Mouse (Mus musculus): ENCODE data around the gene Gm32802.
"Not testable (repeated sequence)": the region's sequence is repeated elsewhere in the genome, so short reads cannot be mapped to it uniquely, and the experiment has no call there.

Gene Gm32802

DNA sequence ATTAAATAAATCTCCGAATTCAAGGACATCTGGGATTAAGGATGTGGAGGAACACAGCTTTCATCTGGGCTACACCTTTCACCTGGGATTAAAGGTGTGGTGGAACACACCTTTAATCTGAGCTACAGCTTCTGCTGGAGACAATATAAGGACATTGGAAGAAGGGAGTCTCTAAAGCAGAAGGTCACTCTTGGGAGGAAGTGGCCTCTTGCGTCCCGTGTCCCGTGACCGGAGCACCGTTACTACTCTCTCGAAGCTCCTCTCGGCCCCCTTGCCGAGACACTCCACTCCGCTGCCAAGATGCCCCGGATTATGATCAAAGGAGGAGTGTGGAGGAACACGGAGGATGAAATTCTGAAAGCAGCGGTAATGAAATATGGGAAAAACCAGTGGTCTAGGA, at the start of gene Gm32802:
Gene Gm32802, plus strand, starts transcription at position 301 of the 400 bp plus-strand sequence.
- DNase-seq (ENCODE audit: low read depth, low spot score) = not testable (repeated sequence)

DNA sequence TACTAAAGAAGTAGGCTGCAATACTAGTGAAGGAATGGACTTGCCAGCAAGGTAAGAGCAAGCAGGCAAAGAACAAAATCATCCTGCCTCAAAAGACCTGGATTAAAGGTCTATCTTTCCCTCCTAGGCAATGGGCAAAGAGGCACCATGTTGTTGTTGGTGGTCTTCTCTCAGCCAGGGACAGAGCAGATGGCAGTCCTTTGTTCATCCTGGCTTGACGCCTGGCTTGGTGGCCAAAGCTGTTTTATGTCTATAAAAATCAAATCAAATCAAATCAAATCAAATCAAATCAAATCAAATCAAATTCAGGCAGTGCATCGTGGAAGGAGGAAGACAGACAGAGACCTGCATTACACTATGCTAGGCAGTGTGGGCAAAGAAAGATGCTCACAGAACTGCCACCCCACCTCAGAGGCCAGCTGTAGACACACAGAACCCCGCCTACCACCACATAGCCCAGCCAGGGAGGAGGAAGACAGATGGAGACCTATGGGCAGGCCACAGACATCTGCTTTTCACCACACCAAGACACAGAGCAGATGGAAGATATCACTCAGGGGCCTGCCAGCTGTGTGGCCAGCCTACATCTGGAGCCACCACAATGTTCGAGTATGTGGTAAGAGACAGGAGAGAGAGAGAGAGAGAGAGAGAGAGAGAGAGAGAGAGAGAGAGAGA, 42.6 kb upstream of the Gm32802 start:
- DNase-seq (ENCODE audit: low read depth, low spot score) = not testable (repeated sequence)

DNA sequence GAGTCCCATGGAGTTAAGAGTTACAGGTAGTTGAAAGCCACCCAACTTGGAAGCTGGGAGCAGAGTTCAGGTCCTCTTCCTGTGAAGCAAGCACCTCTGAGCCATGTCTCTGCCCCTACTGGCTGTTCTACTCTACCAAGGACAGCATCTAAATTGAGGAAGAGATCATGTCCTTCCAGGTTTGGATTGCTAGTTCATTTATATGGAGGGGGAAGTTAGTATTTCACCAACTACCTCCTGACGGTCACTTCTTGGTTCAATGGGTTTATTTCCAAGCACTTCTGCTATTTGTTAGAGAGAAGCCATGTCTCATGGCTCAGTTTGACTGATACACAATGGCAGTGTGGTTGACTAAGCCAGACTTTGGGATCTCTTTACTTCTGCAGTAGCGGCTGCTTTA, 30.9 kb upstream of the Gm32802 start:
- not testable (repeated sequence) for DNase-seq (ENCODE audit: low read depth, low spot score)

DNA sequence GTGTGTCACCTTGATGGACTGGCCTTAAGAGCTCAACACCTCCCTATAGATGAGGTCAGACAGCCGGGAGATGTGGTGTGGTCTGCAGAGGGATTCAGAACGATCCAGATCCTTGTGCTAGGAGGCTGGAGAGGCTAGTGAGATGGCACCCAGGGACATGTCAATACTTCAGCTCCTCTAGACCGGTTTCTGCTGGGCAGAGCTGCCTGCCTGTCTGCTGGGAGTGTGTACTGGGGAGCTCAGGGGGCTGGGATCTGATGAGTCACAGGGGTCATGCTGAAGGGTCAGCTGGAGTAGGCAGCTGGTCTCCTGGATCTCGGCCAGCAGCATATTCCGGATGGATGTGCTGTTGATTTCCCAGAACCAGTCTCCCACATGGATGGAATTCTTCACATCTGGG, 25.9 kb upstream of the Gm32802 start:
- not testable (repeated sequence) for DNase-seq (ENCODE audit: low read depth, low spot score)

DNA sequence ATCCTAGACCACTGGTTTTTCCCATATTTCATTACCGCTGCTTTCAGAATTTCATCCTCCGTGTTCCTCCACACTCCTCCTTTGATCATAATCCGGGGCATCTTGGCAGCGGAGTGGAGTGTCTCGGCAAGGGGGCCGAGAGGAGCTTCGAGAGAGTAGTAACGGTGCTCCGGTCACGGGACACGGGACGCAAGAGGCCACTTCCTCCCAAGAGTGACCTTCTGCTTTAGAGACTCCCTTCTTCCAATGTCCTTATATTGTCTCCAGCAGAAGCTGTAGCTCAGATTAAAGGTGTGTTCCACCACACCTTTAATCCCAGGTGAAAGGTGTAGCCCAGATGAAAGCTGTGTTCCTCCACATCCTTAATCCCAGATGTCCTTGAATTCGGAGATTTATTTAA, 17.8 kb upstream of the Gm32802 start, which contains the start of gene Gm32717:
Gene Gm32717, minus strand, starts transcription at position 101 of the 400 bp plus-strand sequence.
- not testable (repeated sequence) for DNase-seq (ENCODE audit: low read depth, low spot score)

DNA sequence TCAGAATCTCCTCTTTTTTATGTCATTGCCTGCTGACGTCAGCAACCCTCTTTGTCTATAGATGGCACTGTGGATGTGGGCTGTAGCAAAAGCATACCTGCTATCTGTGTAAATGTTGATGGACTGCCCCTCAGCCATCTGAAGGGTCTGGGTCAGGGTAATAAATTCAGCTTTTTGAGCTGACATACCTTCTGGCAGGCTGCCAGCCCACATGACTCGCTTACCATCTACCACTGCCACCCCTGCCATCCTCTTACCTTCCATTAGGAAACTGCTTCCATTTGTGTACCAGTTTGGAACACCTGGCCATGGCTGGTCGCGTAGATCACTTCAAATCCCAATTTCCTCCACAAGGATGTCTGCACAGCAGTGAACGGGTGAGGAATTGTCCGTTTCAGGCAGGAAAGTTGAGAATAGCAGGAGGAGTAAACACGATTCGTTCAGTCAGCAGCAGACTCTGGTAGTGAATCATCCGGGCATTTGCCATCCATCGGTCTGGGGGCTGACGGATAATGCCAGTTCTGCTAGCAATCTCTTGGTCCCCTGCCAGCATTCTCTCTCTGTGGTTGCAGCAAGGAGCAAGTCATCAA, 9.4 kb upstream of the Gm32802 start:
- not testable (repeated sequence) for DNase-seq (ENCODE audit: low read depth, low spot score)

DNA sequence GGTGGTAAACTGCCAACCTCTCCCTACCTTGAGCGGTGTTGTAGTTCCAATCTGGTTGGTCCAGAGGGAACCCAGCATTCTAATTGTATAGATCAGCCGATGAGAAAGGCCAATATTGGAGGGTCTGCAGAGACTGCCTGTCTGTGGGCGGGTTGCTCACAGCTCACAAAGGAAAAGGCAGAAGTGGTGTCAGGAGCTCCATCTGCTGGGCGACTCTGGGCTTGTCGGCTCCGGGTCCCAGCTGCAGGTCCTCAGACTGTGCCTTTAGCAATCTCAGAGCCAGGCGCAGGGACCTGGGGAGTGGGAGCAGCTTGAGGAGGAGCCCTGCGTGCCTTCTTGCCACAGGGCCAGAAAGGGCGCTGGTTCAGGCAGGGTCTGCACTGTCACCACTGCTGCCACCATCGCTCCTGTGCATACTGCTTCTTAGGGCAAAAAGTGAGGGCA, 7.6 kb upstream of the Gm32802 start:
- DNase-seq (ENCODE audit: low read depth, low spot score) = peak; percentile 20

DNA sequence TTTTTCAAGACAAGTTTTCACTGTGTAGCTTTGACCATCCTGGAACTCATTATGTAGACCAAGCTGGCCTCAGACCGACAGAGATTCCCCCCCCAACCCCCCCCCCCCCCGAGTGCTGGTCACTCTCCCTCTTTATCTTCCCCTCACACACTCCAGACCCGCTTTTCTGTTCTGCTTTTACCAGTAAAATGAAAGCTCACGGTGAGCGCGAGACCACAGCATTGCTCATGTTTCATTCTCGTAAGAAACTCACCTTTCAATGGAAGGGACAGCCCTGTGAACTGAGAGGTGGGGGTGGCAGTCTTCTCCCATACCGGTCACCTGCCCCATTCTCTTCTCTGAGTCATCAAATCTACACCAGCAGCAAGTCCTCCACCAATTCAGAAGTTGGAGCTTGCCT, 10.3 kb downstream of the Gm32802 start:
- DNase-seq (ENCODE audit: low read depth, low spot score) = not testable (repeated sequence)

DNA sequence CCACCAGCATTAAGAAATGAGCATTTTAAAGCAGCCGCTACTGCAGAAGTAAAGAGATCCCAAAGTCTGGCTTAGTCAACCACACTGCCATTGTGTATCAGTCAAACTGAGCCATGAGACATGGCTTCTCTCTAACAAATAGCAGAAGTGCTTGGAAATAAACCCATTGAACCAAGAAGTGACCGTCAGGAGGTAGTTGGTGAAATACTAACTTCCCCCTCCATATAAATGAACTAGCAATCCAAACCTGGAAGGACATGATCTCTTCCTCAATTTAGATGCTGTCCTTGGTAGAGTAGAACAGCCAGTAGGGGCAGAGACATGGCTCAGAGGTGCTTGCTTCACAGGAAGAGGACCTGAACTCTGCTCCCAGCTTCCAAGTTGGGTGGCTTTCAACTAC, 12.9 kb downstream of the Gm32802 start:
- DNase-seq (ENCODE audit: low read depth, low spot score) = not testable (repeated sequence)

DNA sequence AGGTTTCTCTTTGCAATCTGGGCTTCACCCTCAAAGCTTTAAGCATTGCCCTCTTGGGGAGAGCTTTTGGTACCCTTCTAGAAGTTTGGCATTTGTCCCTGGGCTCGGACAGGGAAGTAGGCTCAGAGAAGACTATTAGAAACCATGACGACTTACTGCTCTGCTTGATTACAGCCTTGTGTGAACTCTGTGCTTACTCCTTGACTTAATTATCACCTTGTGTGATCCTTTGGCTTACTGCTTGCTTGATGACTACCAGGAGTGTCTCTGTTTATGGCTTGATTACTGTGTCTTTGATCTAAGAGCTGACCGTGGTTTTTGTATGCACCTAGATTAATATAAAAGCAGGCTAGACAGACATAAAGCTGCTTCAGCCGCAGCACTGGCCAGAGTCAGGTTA, 19.6 kb downstream of the Gm32802 start:
- DNase-seq (ENCODE audit: low read depth, low spot score) = not testable (repeated sequence)

DNA sequence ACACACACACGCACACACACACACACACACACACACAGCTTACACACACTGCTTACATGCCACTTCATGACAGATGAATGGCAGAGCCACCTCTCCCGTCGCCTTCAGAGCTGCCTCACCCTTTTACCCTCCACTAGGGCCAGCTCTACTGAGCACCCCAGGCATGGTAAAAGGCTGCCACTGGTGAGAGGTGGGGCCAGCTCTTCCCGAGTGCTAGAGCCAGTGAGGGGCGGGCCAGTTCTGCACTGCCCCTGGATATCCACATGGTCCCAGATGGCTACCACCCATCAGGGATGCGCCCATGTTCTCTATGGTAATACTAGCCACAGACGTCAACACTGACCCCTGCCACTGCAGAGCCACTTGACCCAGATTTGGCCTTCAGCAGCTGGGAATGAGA, 24.1 kb downstream of the Gm32802 start:
- not testable (repeated sequence) for DNase-seq (ENCODE audit: low read depth, low spot score)

DNA sequence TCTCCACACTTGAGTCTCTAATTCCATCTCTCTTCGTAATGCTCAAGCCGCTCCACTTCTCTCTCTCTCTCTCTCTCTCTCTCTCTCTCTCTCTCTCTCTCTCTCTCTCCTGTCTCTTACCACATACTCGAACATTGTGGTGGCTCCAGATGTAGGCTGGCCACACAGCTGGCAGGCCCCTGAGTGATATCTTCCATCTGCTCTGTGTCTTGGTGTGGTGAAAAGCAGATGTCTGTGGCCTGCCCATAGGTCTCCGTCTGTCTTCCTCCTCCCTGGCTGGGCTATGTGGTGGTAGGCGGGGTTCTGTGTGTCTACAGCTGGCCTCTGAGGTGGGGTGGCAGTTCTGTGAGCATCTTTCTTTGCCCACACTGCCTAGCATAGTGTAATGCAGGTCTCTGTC, 24.5 kb downstream of the Gm32802 start:
- DNase-seq (ENCODE audit: low read depth, low spot score) = not testable (repeated sequence)

DNA sequence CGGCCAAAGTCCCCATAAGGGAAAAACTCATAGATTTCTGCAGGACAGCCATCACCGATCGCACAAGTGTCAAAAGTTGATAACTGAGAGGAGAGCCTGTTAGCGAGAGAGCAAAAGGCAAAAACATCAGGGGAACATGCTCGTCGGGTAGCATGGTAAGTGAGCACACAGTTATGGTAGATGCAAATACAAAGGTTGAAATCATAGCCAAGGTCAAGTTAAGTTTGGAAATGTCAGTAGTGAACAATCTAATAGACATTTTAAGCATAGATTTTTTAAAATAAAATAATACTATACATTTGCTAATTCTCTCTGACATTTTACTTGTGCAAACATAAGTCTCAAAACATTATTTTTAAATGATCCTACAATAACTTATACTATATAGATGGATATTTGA, 36.5 kb downstream of the Gm32802 start, which contains the start of gene Iltifb:
Gene Iltifb, minus strand, starts transcription at position 101 of the 400 bp plus-strand sequence.
- no peak for DNase-seq (ENCODE audit: low read depth, low spot score)

DNA sequence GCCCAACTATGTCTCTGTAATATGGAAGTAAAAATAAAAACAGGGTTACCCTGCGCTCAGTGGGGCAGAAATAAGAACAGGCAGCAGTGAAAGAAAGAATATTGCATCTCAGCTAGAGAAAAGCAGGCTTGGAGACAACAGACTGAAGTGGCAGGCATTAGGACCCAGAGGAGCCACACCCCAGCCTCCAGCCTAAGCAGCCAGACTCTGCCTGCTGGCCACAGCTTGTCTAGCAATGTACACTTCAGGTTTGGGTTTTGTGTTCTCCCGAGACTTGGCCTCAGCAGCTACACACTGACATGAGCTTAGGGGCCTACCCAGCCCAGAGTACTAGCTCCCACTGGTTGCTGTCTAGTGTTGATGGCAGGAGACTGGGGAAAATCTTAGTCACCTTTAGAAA, 43.6 kb downstream of the Gm32802 start:
- not testable (repeated sequence) for DNase-seq (ENCODE audit: low read depth, low spot score)
